Mouse (Mus musculus) MEL (cell line): ENCODE results near the gene Tspan3. TPM values are rescaled to one million over a fixed set of nuclear protein-coding genes. Genes with fewer than 3 reads are reported as not detected.

Source experiments
- DNase-seq: peaks from one replicate; pipeline ENCODE4 v3.0.0; 2011; ENCODE audit warnings: low read depth, low spot score
- H3K27ac ChIP-seq: 2 replicates; pipeline ENCODE4 v1.5.1; 2012; ENCODE audit warnings: low read depth, mild to moderate bottlenecking, control low read depth, low read length, moderate library complexity; ENCODE audit not compliant: control insufficient read depth
- H3K27me3 ChIP-seq, 2 experiments: fragments of 150-350 bp in 1 of 2; sonication (generic) in 1 of 2; 2 replicates each; pipeline ENCODE4 v1.6.1; 2012; ENCODE audit warnings: low read length in 2 of 2, mild to moderate bottlenecking in 2 of 2, improper control_type of control experiment in 1 of 2, moderate library complexity in 1 of 2; ENCODE audit not compliant: insufficient read depth in 2 of 2, control insufficient read depth in 1 of 2
- H3K36me3 ChIP-seq, 2 experiments: 2 replicates each; pipeline ENCODE4 v1.6.1; 2012 to 2014; ENCODE audit warnings: low read length in 2 of 2, improper control_type of control experiment in 1 of 2, inconsistent platforms in 1 of 2, mild to moderate bottlenecking in 1 of 2; ENCODE audit not compliant: insufficient read depth in 2 of 2, control insufficient read depth in 1 of 2
- H3K4me1 ChIP-seq, 2 experiments: fragments of 150-350 bp in 1 of 2; sonication (generic) in 1 of 2; 2 replicates each; pipeline ENCODE4 v1.6.1; 2012; ENCODE audit warnings: low read length in 2 of 2, improper control_type of control experiment in 1 of 2, mild to moderate bottlenecking in 1 of 2; ENCODE audit not compliant: insufficient read depth in 2 of 2, control insufficient read depth in 1 of 2
- H3K4me3 ChIP-seq, 2 experiments: fragments of 150-350 bp in 1 of 2; sonication (generic) in 1 of 2; 2 replicates each; pipeline ENCODE4 v1.5.1; 2012; ENCODE audit warnings: low read depth in 2 of 2, low read length in 2 of 2, mild to moderate bottlenecking in 2 of 2, moderate library complexity in 2 of 2, control low read depth in 1 of 2, improper control_type of control experiment in 1 of 2; ENCODE audit not compliant: control insufficient read depth in 1 of 2, insufficient read depth in 1 of 2
- H3K79me2 ChIP-seq: 2 replicates; pipeline ENCODE4 v1.6.1; 2012; ENCODE audit warnings: mild to moderate bottlenecking, low read length, moderate library complexity; ENCODE audit not compliant: control insufficient read depth, poor library complexity, insufficient read depth
- H3K9ac ChIP-seq: 2 replicates; pipeline ENCODE4 v1.6.1; 2012; ENCODE audit warnings: low read depth, mild to moderate bottlenecking, control low read depth, low read length, moderate library complexity; ENCODE audit not compliant: control insufficient read depth, poor library complexity, severe bottlenecking
- H3K9me3 ChIP-seq: fragments of 150-350 bp; sonication (generic); replicated peaks from 2 replicates; pipeline ENCODE4 v1.6.1; 2012; ENCODE audit warnings: mild to moderate bottlenecking, low read length, improper control_type of control experiment, moderate library complexity; ENCODE audit not compliant: insufficient read depth
- BHLHE40 ChIP-seq: IDR thresholded peaks from 2 replicates; pipeline ENCODE4 v1.6.1; 2012; ENCODE audit warnings: low read depth, mild to moderate bottlenecking, inconsistent platforms, low read length, improper control_type of control experiment, borderline replicate concordance
- CHD1 ChIP-seq: IDR thresholded peaks from 2 replicates; pipeline ENCODE4 v1.6.1; 2012; ENCODE audit warnings: low read depth, mild to moderate bottlenecking, inconsistent platforms, low read length, improper control_type of control experiment
- CHD2 ChIP-seq: IDR thresholded peaks from 2 replicates; pipeline ENCODE4 v1.6.1; 2011; ENCODE audit warnings: low read length, improper control_type of control experiment
- CTCF ChIP-seq, 3 experiments: IDR thresholded peaks in 2 of 3; conservative IDR thresholded peaks in 1 of 3; 2 replicates each; pipeline ENCODE4 v1.5.1; 2011 to 2012; ENCODE audit warnings: low read length in 3 of 3, low read depth in 2 of 3, mild to moderate bottlenecking in 2 of 3, improper control_type of control experiment in 1 of 3, inconsistent platforms in 1 of 3, mixed read lengths in 1 of 3, moderate library complexity in 1 of 3; ENCODE audit not compliant: control insufficient read depth in 1 of 3, insufficient read depth in 1 of 3, poor library complexity in 1 of 3, severe bottlenecking in 1 of 3
- ELF1 ChIP-seq: IDR thresholded peaks from 2 replicates; pipeline ENCODE4 v1.6.1; 2014; ENCODE audit warnings: low read depth, mild to moderate bottlenecking, inconsistent platforms, low read length, improper control_type of control experiment, moderate library complexity
- EP300 ChIP-seq, 2 experiments: IDR thresholded peaks; 2 replicates each; pipeline ENCODE4 v1.6.1; 2011; ENCODE audit warnings: improper control_type of control experiment in 2 of 2, low read length in 2 of 2, low read depth in 1 of 2, mild to moderate bottlenecking in 1 of 2
- ETS1 ChIP-seq: IDR thresholded peaks from 2 replicates; pipeline ENCODE4 v1.6.1; 2012; ENCODE audit warnings: low read depth, mild to moderate bottlenecking, inconsistent platforms, low read length, improper control_type of control experiment, moderate library complexity
- GABPA ChIP-seq: IDR thresholded peaks from 2 replicates; pipeline ENCODE4 v1.6.1; 2012; ENCODE audit warnings: low read depth, mild to moderate bottlenecking, inconsistent platforms, low read length, improper control_type of control experiment, moderate library complexity
- GATA1 ChIP-seq: IDR thresholded peaks from 2 replicates; pipeline ENCODE4 v1.6.1; 2011; ENCODE audit warnings: low read depth, low read length, improper control_type of control experiment
- HCFC1 ChIP-seq: IDR thresholded peaks from 2 replicates; pipeline ENCODE4 v1.6.1; 2012; ENCODE audit warnings: low read depth, mild to moderate bottlenecking, inconsistent platforms, low read length, improper control_type of control experiment, moderate library complexity
- JUND ChIP-seq: IDR thresholded peaks from 2 replicates; pipeline ENCODE4 v1.6.1; 2011; ENCODE audit warnings: low read depth, mild to moderate bottlenecking, improper control_type of control experiment, low read length
- KAT2A ChIP-seq: conservative IDR thresholded peaks from 2 replicates; pipeline ENCODE4 v1.6.1; 2012; ENCODE audit warnings: low read depth, low read length, improper control_type of control experiment, inconsistent platforms
- MEF2A ChIP-seq: IDR thresholded peaks from 2 replicates; pipeline ENCODE4 v1.6.1; 2014; ENCODE audit warnings: low read depth, mild to moderate bottlenecking, inconsistent platforms, low read length, improper control_type of control experiment; ENCODE audit not compliant: poor library complexity, insufficient replicate concordance, severe bottlenecking; ENCODE audit errors: extremely low read depth
- MXI1 ChIP-seq: IDR thresholded peaks from 2 replicates; pipeline ENCODE4 v1.6.1; 2011; ENCODE audit warnings: mild to moderate bottlenecking, low read depth, low read length, improper control_type of control experiment
- MYB ChIP-seq: IDR thresholded peaks from 2 replicates; pipeline ENCODE4 v1.6.1; 2011; ENCODE audit warnings: mild to moderate bottlenecking, low read depth, low read length, improper control_type of control experiment
- NELFE ChIP-seq: IDR thresholded peaks from 2 replicates; pipeline ENCODE4 v1.6.1; 2011; ENCODE audit warnings: low read depth, low read length, improper control_type of control experiment
- POLR2AphosphoS5 ChIP-seq: IDR thresholded peaks from 2 replicates; pipeline ENCODE4 v1.6.1; 2012; ENCODE audit warnings: low read depth, borderline replicate concordance, mild to moderate bottlenecking, inconsistent platforms, low read length, moderate library complexity, mixed read lengths
- RAD21 ChIP-seq: IDR thresholded peaks from 2 replicates; pipeline ENCODE4 v1.6.1; 2011; ENCODE audit warnings: mild to moderate bottlenecking, low read depth, low read length, improper control_type of control experiment
- SIN3A ChIP-seq: IDR thresholded peaks from 2 replicates; pipeline ENCODE4 v1.6.1; 2012; ENCODE audit warnings: low read length, improper control_type of control experiment, inconsistent platforms
- SMC3 ChIP-seq: IDR thresholded peaks from 2 replicates; pipeline ENCODE4 v1.6.1; 2011; ENCODE audit warnings: low read depth, low read length, improper control_type of control experiment
- UBTF ChIP-seq: IDR thresholded peaks from 2 replicates; pipeline ENCODE4 v1.6.1; 2012; ENCODE audit warnings: low read depth, mild to moderate bottlenecking, inconsistent platforms, low read length, improper control_type of control experiment, moderate library complexity, borderline replicate concordance; ENCODE audit not compliant: insufficient read depth
- ZC3H11A ChIP-seq: IDR thresholded peaks from 2 replicates; pipeline ENCODE4 v1.6.1; 2012; ENCODE audit warnings: low read depth, mild to moderate bottlenecking, inconsistent platforms, low read length, improper control_type of control experiment
- ZKSCAN1 ChIP-seq: IDR thresholded peaks from 2 replicates; pipeline ENCODE4 v1.6.1; 2012; ENCODE audit warnings: low read depth, mild to moderate bottlenecking, inconsistent platforms, low read length, improper control_type of control experiment, moderate library complexity
- ZMIZ1 ChIP-seq: IDR thresholded peaks from 2 replicates; pipeline ENCODE4 v1.6.1; 2012; ENCODE audit warnings: low read depth, mild to moderate bottlenecking, inconsistent platforms, low read length, improper control_type of control experiment, moderate library complexity
- polyA plus RNA-seq, 2 experiments: library from polyadenylated mRNA; stranded (reverse) in 1 of 2; unstranded in 1 of 2; fragments of >175 nt in 1 of 2; fragments of >200 nt in 1 of 2; gene quantifications; 2 replicates each; pipeline versions ENCODE4 v1.2.1 to v1.2.4; 2012; ENCODE audit warnings: low replicate concordance in 2 of 2, low read depth in 1 of 2; ENCODE audit not compliant: insufficient read length in 2 of 2, insufficient read depth in 1 of 2, missing spikeins in 1 of 2
- total RNA-seq: library from RNA; depleted of rRNA; stranded (reverse); fragments of 300-350 nt; gene quantifications from 2 replicates; pipeline ENCODE4 v1.2.3, GENCODE M21; 2012

The Tspan3 gene
- total and polyA plus RNA-seq, 3 experiments = 49.5 to 87.3 (median 62.6) TPM

GRCm38 (mm10) chr9:56208817-56209216 is 43.5 kb upstream of the Tspan3 start (continued):
- TF ChIP-seq KAT2A (no peak), GABPA (no peak)
- TF ChIP-seq, all 39 proteins: peak for 0

- no peaks in the 10 kb centered on the region for H3K27me3 ChIP-seq
- TF ChIP-seq ELF1 = no peak
- no peak for TF ChIP-seq ZC3H11A
- no peak for TF ChIP-seq ZKSCAN1
- no peak for TF ChIP-seq NELFE
- TF ChIP-seq MEF2A = no peak
- no peak for TF ChIP-seq BHLHE40
- TF ChIP-seq ZMIZ1 = no peak
- no peak for TF ChIP-seq KAT2A
- TF ChIP-seq RAD21 = no peak
- TF ChIP-seq, all 39 proteins: peak for 0
- Histone ChIP-seq H3K9me3 (no peaks in the 10 kb centered on the region), H3K36me3 (no peaks in the 10 kb centered on the region), H3K27ac (no peak overlapping the region), H3K4me3 (no peak overlapping the region), H3K79me2 (no peaks in the 10 kb centered on the region), H3K9ac (no peak overlapping the region), H3K4me1 (no peaks in the 10 kb centered on the region)
- DNase-seq = no peak
Observed at GRCm38 (mm10) chr9:56207516-56207915, 42.2 kb upstream of the Tspan3 start.

GRCm38 (mm10) chr9:56207083-56207482 is 41.8 kb upstream of the Tspan3 start:
- no peaks in the 10 kb centered on the region for H3K27me3 ChIP-seq
- H3K36me3 ChIP-seq = no peaks in the 10 kb centered on the region
- no peak for DNase-seq
- TF ChIP-seq ELF1 (no peak), POLR2AphosphoS5 (no peak), BHLHE40 (no peak), CTCF (IDR thresholded peaks at IDR 0.05 in 2 of 3, conservative IDR thresholded peaks at IDR 0.05 in 1 of 3; ENCODE audit: control insufficient read depth in 1 of 3, insufficient read depth in 1 of 3, low read depth in 2 of 3, low read length in 3 of 3, poor library complexity in 1 of 3, severe bottlenecking in 1 of 3) (no peak), KAT2A (no peak), MYB (no peak), ZC3H11A (no peak), EP300 (IDR thresholded peaks at IDR 0.05; ENCODE audit: low read depth in 1 of 2, low read length in 2 of 2) (no peak), GATA1 (no peak), JUND (no peak), CHD2 (no peak), ETS1 (no peak), MXI1 (no peak), ZKSCAN1 (no peak), SIN3A (no peak), MEF2A (no peak), UBTF (no peak), SMC3 (no peak), HCFC1 (no peak), CHD1 (no peak)
- TF ChIP-seq, all 39 proteins: peak for 0
- Histone ChIP-seq H3K27ac (no peak overlapping the region), H3K4me3 (no peak overlapping the region), H3K9me3 (no peaks in the 10 kb centered on the region), H3K4me1 (no peaks in the 10 kb centered on the region), H3K79me2 (no peaks in the 10 kb centered on the region), H3K9ac (no peak overlapping the region)
